Mouse (Mus musculus): ENCODE results near the gene Clec4d.

Clec4d gene

DNA sequence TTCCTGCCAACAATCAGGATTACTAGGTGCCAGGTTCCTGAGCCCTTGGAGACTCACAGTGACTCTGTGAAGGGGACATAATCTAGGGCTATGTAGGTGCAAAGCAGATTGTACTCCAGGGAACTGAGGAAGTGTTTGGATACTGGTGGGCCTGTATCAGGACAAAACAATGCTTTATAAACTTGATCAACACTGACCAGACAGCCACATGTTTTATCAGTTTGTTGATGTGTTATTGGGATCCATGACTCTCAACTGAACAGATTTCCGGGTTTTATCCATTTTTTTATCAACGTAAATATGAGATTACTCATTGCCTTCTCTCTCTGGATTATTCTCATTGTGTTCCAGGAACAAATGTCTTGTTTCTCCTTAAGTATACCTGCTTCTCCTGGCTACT lies 46.1 kb downstream of the Clec4d start, which contains the start of gene Vmn2r19:
Gene Vmn2r19 (plus strand): TSS at position 301 of the 400 bp plus-strand sequence.
- DNase-seq (ENCODE audit: extremely low read depth, low read depth) = no peak

Measured in MEL-GATA-1-ER (cell line).